21 mouse cellular contexts compared by ENCODE assay signal in genomic region chr6:46166837-46167236, GRCm38 (mm10).
"Had no signal": no experiment of that assay in that cellular context is flagged by ENCODE, and none has a peak within 500 bp of the region (broad histone marks: within the 10 kb centered on the region; RNA-seq: fewer than 3 reads in every experiment).

No protein-coding gene starts in this region.

- H3K9me3 ChIP-seq: lung, embryonic 15.5 days; megakaryocyte, embryonic 14.5 days; midbrain, embryonic 13.5 days; midbrain, embryonic 15.5 days; neural tube, embryonic 13.5 days; neural tube, embryonic 15.5 days had no signal

- DNase-seq: lung, adult 2 months; lung, postnatal 14 days; lung, postnatal 36 days; retina, postnatal 1 day; right cerebral cortex, adult 18-20 months; right cerebral cortex, postnatal 25 days; right cerebral cortex, postnatal 4 days; spleen, adult 18-20 months; thymus, adult 18-20 months; thymus, postnatal 14 days; thymus, postnatal 36 days had no signal

- H3K4me2 ChIP-seq: lung, embryonic 15.5 days; midbrain, embryonic 11.5 days; midbrain, embryonic 13.5 days; midbrain, embryonic 15.5 days; neural tube, embryonic 13.5 days; neural tube, embryonic 15.5 days had no signal

- H3K27me3 ChIP-seq: lung, embryonic 15.5 days; megakaryocyte, embryonic 14.5 days; midbrain, embryonic 13.5 days; midbrain, embryonic 15.5 days; neural tube, embryonic 13.5 days; neural tube, embryonic 15.5 days had no signal

- H3K9ac ChIP-seq: lung, embryonic 15.5 days; midbrain, embryonic 13.5 days; midbrain, embryonic 15.5 days; neural tube, embryonic 13.5 days; neural tube, embryonic 15.5 days had no signal

- ATAC-seq: lung, postnatal 0 days; midbrain, embryonic 13.5 days; midbrain, embryonic 15.5 days had no signal

- H3K27ac ChIP-seq: lung, embryonic 15.5 days; macrophage; midbrain, embryonic 13.5 days; midbrain, embryonic 15.5 days; neural tube, embryonic 13.5 days; neural tube, embryonic 15.5 days had no signal

- H3K4me3 ChIP-seq: lung, embryonic 15.5 days; megakaryocyte, embryonic 14.5 days; midbrain, embryonic 13.5 days; midbrain, embryonic 15.5 days; myocyte; neural tube, embryonic 13.5 days; neural tube, embryonic 15.5 days had no signal

- H3K4me1 ChIP-seq: lung, embryonic 15.5 days; megakaryocyte, embryonic 14.5 days; midbrain, embryonic 13.5 days; midbrain, embryonic 15.5 days; neural tube, embryonic 13.5 days; neural tube, embryonic 15.5 days had no signal

- H3K36me3 ChIP-seq: lung, embryonic 15.5 days; midbrain, embryonic 13.5 days; midbrain, embryonic 15.5 days; neural tube, embryonic 13.5 days; neural tube, embryonic 15.5 days had no signal
